Mouse (Mus musculus) bone marrow macrophage, adult 2 months (primary cell): ENCODE data around the gene Ccdc157. TPM values are rescaled to one million over a fixed set of nuclear protein-coding genes. Genes with fewer than 3 reads are reported as not detected.
"Not testable (repeated sequence)": the region's sequence is repeated elsewhere in the genome, so short reads cannot be mapped to it uniquely, and the experiment has no call there.

Source experiments
- H3K27ac ChIP-seq: 2 replicates; pipeline ENCODE4 v1.5.1; 2012; ENCODE audit warnings: low read depth, low read length; ENCODE audit not compliant: insufficient read depth
- H3K4me1 ChIP-seq: 2 replicates; pipeline ENCODE4 v1.6.1; 2012; ENCODE audit warnings: low read length; ENCODE audit not compliant: control insufficient read depth, insufficient read depth
- H3K4me3 ChIP-seq: 2 replicates; pipeline ENCODE4 v1.5.1; 2012; ENCODE audit warnings: mild to moderate bottlenecking, low read length, moderate library complexity; ENCODE audit not compliant: insufficient read depth
- CTCF ChIP-seq: IDR thresholded peaks from 2 replicates; pipeline ENCODE4 v1.5.1; 2012; ENCODE audit warnings: low read depth, mild to moderate bottlenecking, low read length, moderate library complexity
- POLR2A ChIP-seq: IDR thresholded peaks from 2 replicates; pipeline ENCODE4 v1.6.1; 2012; ENCODE audit warnings: mild to moderate bottlenecking, low read depth, low read length, borderline replicate concordance
- polyA plus RNA-seq: library from polyadenylated mRNA; stranded (reverse); fragments of >200 nt; gene quantifications from 2 replicates; pipeline ENCODE4 v1.2.4, GENCODE M21; 2012; ENCODE audit not compliant: missing spikeins, insufficient read depth, insufficient read length

Gene Ccdc157
- polyA plus RNA-seq, 1 experiment, result 2.3 TPM

GRCm38 (mm10) chr11:4197691-4198090 lies 37.6 kb upstream of the Ccdc157 start:
- Histone ChIP-seq H3K4me1 (peaks cover 50% of the 10 kb centered on the region), H3K4me3 (no peak overlapping the region), H3K27ac (no peak overlapping the region)
- no peak for TF ChIP-seq CTCF
- no peak for TF ChIP-seq POLR2A

- TF ChIP-seq CTCF (no peak), POLR2A (no peak)
Measured at GRCm38 (mm10) chr11:4196636-4197035, 36.5 kb upstream of the Ccdc157 start.

GRCm38 (mm10) chr11:4195597-4196031 lies 35.5 kb upstream of the Ccdc157 start:
- H3K27ac ChIP-seq, result peak overlapping the region; percentile 65
- peaks cover 60% of the 10 kb centered on the region for H3K4me1 ChIP-seq
- no peak for TF ChIP-seq POLR2A
- no peak for TF ChIP-seq CTCF
- no peak overlapping the region for H3K4me3 ChIP-seq

More at GRCm38 (mm10) chr11:4196636-4197035, 36.5 kb upstream of the Ccdc157 start:
- Histone ChIP-seq H3K4me3 (no peak overlapping the region), H3K27ac (no peak overlapping the region), H3K4me1 (peaks cover 51% of the 10 kb centered on the region)

GRCm38 (mm10) chr11:4193420-4193819 lies 33.3 kb upstream of the Ccdc157 start:
- no peak overlapping the region for H3K4me3 ChIP-seq
- TF ChIP-seq CTCF, result no peak
- no peak for TF ChIP-seq POLR2A
- peaks cover 78% of the 10 kb centered on the region for H3K4me1 ChIP-seq
- H3K27ac ChIP-seq, result no peak overlapping the region

- Histone ChIP-seq H3K4me3 (no peak overlapping the region), H3K4me1 (peaks cover 82% of the 10 kb centered on the region), H3K27ac (no peak overlapping the region)
- TF ChIP-seq POLR2A, result no peak
- no peak for TF ChIP-seq CTCF
Measured at GRCm38 (mm10) chr11:4192757-4193156, 32.7 kb upstream of the Ccdc157 start.

GRCm38 (mm10) chr11:4190677-4191076 lies 30.6 kb upstream of the Ccdc157 start:
- TF ChIP-seq CTCF, result no peak
- TF ChIP-seq POLR2A, result no peak
- H3K4me3 ChIP-seq, result no peak overlapping the region
- H3K4me1 ChIP-seq, result peaks cover 68% of the 10 kb centered on the region
- H3K27ac ChIP-seq, result peak overlapping the region; percentile 63

GRCm38 (mm10) chr11:4189182-4189581 lies 29.1 kb upstream of the Ccdc157 start:
- Histone ChIP-seq H3K4me3 (no peak overlapping the region), H3K4me1 (peaks cover 56% of the 10 kb centered on the region), H3K27ac (no peak overlapping the region)
- TF ChIP-seq CTCF (no peak), POLR2A (no peak)

- Histone ChIP-seq H3K4me1 (peaks cover 48% of the 10 kb centered on the region), H3K4me3 (peak overlapping the region; percentile 97), H3K27ac (no peak overlapping the region)
- no peak for TF ChIP-seq POLR2A
- no peak for TF ChIP-seq CTCF
Measured at GRCm38 (mm10) chr11:4187318-4187700, 27.2 kb upstream of the Ccdc157 start.

GRCm38 (mm10) chr11:4186486-4187317 lies 26.6 kb upstream of the Ccdc157 start, which contains the start of gene Tbc1d10a:
Gene Tbc1d10a, plus strand, starts transcription at chr11:4186789.
- peak within 1 kb of the TSS; percentile 97 for H3K4me3 ChIP-seq
- peaks cover 42% of the 10 kb centered on the region for H3K4me1 ChIP-seq
- no peak within 1 kb of the TSS for H3K27ac ChIP-seq
- TF ChIP-seq CTCF (no peak), POLR2A (no peak; the same call in 1 of the 2 replicates)

GRCm38 (mm10) chr11:4185480-4185879 lies 25.4 kb upstream of the Ccdc157 start:
- not testable (repeated sequence) for H3K4me3 ChIP-seq, H3K27ac ChIP-seq
- peaks cover 31% of the 10 kb centered on the region for H3K4me1 ChIP-seq
